Mouse (Mus musculus): ENCODE data around the gene Slc38a3. TPM values are rescaled to one million over a fixed set of nuclear protein-coding genes. Genes with fewer than 3 reads are reported as not detected.

Slc38a3 gene
- polyA plus RNA-seq, 2 experiments from 2014 or later, result not detected

GRCm38 (mm10) chr9:107618098-107618497, 51.2 kb downstream of the Slc38a3 start:
- ATAC-seq, result no peak

GRCm38 (mm10) chr9:107617461-107617860, 51.9 kb downstream of the Slc38a3 start:
- ATAC-seq, result no peak

- ATAC-seq, result no peak
These were observed 54.3 kb downstream of the Slc38a3 start for GRCm38 (mm10) chr9:107615035-107615434.

GRCm38 (mm10) chr9:107612945-107613569, 56.3 kb downstream of the Slc38a3 start:
- ATAC-seq, result no peak

GRCm38 (mm10) chr9:107612191-107612944, 57.0 kb downstream of the Slc38a3 start:
- ATAC-seq, result peak; percentile 87

- ATAC-seq, result no peak
These were observed 57.7 kb downstream of the Slc38a3 start for GRCm38 (mm10) chr9:107611456-107612190.

- ATAC-seq, result no peak
These were observed 59.9 kb downstream of the Slc38a3 start for GRCm38 (mm10) chr9:107609433-107609830.

GRCm38 (mm10) chr9:107608741-107609432, 60.4 kb downstream of the Slc38a3 start, which contains the start of gene Sema3b:
Gene Sema3b (minus strand): TSS chr9:107609229.
- ATAC-seq, result no peak

- no peak for ATAC-seq
These were observed 61.6 kb downstream of the Slc38a3 start for GRCm38 (mm10) chr9:107607653-107608245.

GRCm38 (mm10) chr9:107607036-107607435, 62.3 kb downstream of the Slc38a3 start:
- ATAC-seq, result no peak

- ATAC-seq, result no peak
These were observed 62.7 kb downstream of the Slc38a3 start for GRCm38 (mm10) chr9:107606591-107606990.

- no peak for ATAC-seq
These were observed 64.2 kb downstream of the Slc38a3 start for GRCm38 (mm10) chr9:107605041-107605661.

- ATAC-seq, result no peak
These were observed 66.1 kb downstream of the Slc38a3 start for GRCm38 (mm10) chr9:107603251-107603650.

- ATAC-seq, result peak; percentile 75
These were observed 67.2 kb downstream of the Slc38a3 start for GRCm38 (mm10) chr9:107602068-107602648.

GRCm38 (mm10) chr9:107601275-107601674, 68.1 kb downstream of the Slc38a3 start:
- no peak for ATAC-seq

- ATAC-seq, result no peak
These were observed 68.6 kb downstream of the Slc38a3 start for GRCm38 (mm10) chr9:107600745-107601144.

Other genes with a start within 250 kb of the Slc38a3 start
- gene Tmem115, start 135.6 kb downstream of the Slc38a3 start, polyA plus RNA-seq (2017; shearing (Covaris generic)), result 10 to 100 TPM; 19.3 to 24.9 TPM
- gene Cyb561d2, start 127.3 kb downstream of the Slc38a3 start, polyA plus RNA-seq (2017; shearing (Covaris generic)), result 10 to 100 TPM; 65.7 to 82.2 TPM
- 10 to 100 TPM; 44.5 to 45.2 TPM for gene Nprl2, start 127.3 kb downstream of the Slc38a3 start, polyA plus RNA-seq (2017; shearing (Covaris generic))
- gene Zmynd10, start 122.2 kb downstream of the Slc38a3 start, polyA plus RNA-seq (2017; shearing (Covaris generic)), result 1 to 10 TPM in 1 of 2 experiments, under 1 TPM in 1; 0.83 to 3.2 TPM
- 10 to 100 TPM; 74.8 to 81.7 TPM for gene Rassf1, start 118.0 kb downstream of the Slc38a3 start, polyA plus RNA-seq (2017; shearing (Covaris generic))
- 1 to 10 TPM; 7.3 to 7.8 TPM for gene Tusc2, start 106.3 kb downstream of the Slc38a3 start, polyA plus RNA-seq (2017; shearing (Covaris generic))
- 10 to 100 TPM; 10.2 to 12.8 TPM for gene Hyal2, start 101.6 kb downstream of the Slc38a3 start, polyA plus RNA-seq (2017; shearing (Covaris generic))
- gene Hyal1, start 92.6 kb downstream of the Slc38a3 start, polyA plus RNA-seq (2017; shearing (Covaris generic)), result 1 to 10 TPM; 4.1 to 4.3 TPM
- 10 to 100 TPM; 16.6 to 21.7 TPM for gene Naa80, start 90.6 kb downstream of the Slc38a3 start, polyA plus RNA-seq (2017; shearing (Covaris generic))
- under 1 TPM; 0.25 to 0.90 TPM for gene Hyal3, start 88.7 kb downstream of the Slc38a3 start, polyA plus RNA-seq (2017; shearing (Covaris generic))
- gene Ifrd2, start 81.9 kb downstream of the Slc38a3 start, polyA plus RNA-seq (2017; shearing (Covaris generic)), result 10 to 100 TPM; 28.7 to 33.8 TPM
- not detected for gene Sema3b, start 60.3 kb downstream of the Slc38a3 start, polyA plus RNA-seq (2017; shearing (Covaris generic))
- 100 to 1,000 TPM; 176 to 181 TPM for gene Gnai2, start 34.2 kb downstream of the Slc38a3 start, polyA plus RNA-seq (2017; shearing (Covaris generic))
- 1 to 10 TPM in 1 of 2 experiments, not detected in 1; 1.1 TPM for gene Gnat1, start 10.2 kb upstream of the Slc38a3 start, polyA plus RNA-seq (2017; shearing (Covaris generic))
- gene Sema3f, start 40.9 kb upstream of the Slc38a3 start, polyA plus RNA-seq (2017; shearing (Covaris generic)), result not detected
- gene Rbm5, start 101.5 kb upstream of the Slc38a3 start, polyA plus RNA-seq (2017; shearing (Covaris generic)), result 100 to 1,000 TPM; 299 to 310 TPM
- 10 to 100 TPM; 76.4 to 81.0 TPM for gene Rbm6, start 203.7 kb upstream of the Slc38a3 start, polyA plus RNA-seq (2017; shearing (Covaris generic))
- 10 to 100 TPM; 11.3 to 12.9 TPM for gene Mon1a, start 218.6 kb upstream of the Slc38a3 start, polyA plus RNA-seq (2017; shearing (Covaris generic))
- not detected for gene Mst1r, start 237.3 kb upstream of the Slc38a3 start, polyA plus RNA-seq (2017; shearing (Covaris generic))

Measured in activated CD4-positive, CD25-positive, alpha-beta regulatory T cell, adult 4 months (primary cell).